Mouse (Mus musculus) kidney, adult 9 months (tissue): ENCODE measurements around the gene Itpr3.

Source experiments
- DNase-seq: peaks from one replicate; pipeline ENCODE4 v3.0.0; 2022

Gene Itpr3

GRCm38 (mm10) chr17:27056812-27057516 is at the start of gene Itpr3:
Itpr3 (plus strand) TSS chr17:27057304.
- DNase-seq, result peak; percentile 67

- DNase-seq, result no peak
Measured at GRCm38 (mm10) chr17:27008277-27008676, 48.8 kb upstream of the Itpr3 start.

GRCm38 (mm10) chr17:27011167-27011566 is 45.9 kb upstream of the Itpr3 start:
- DNase-seq, result no peak

- no peak for DNase-seq
Measured at GRCm38 (mm10) chr17:27011998-27012672, 45.0 kb upstream of the Itpr3 start.

- no peak for DNase-seq
Measured at GRCm38 (mm10) chr17:27012909-27013308, 44.2 kb upstream of the Itpr3 start.

GRCm38 (mm10) chr17:27017564-27018499 is 39.3 kb upstream of the Itpr3 start:
- peak; percentile 92 for DNase-seq

- DNase-seq, result no peak
Measured at GRCm38 (mm10) chr17:27018555-27019196, 38.4 kb upstream of the Itpr3 start.

GRCm38 (mm10) chr17:27021076-27021475 is 36.0 kb upstream of the Itpr3 start:
- DNase-seq, result no peak

GRCm38 (mm10) chr17:27021736-27022135 is 35.4 kb upstream of the Itpr3 start:
- no peak for DNase-seq

GRCm38 (mm10) chr17:27023342-27023741 is 33.8 kb upstream of the Itpr3 start:
- no peak for DNase-seq

GRCm38 (mm10) chr17:27025326-27025902 is 31.7 kb upstream of the Itpr3 start:
- DNase-seq, result no peak

GRCm38 (mm10) chr17:27025951-27026350 is 31.2 kb upstream of the Itpr3 start:
- DNase-seq, result no peak

- DNase-seq, result peak; percentile 61
Measured at GRCm38 (mm10) chr17:27027460-27028283, 29.4 kb upstream of the Itpr3 start.

GRCm38 (mm10) chr17:27028284-27028795 is 28.8 kb upstream of the Itpr3 start:
- DNase-seq, result peak; percentile 94

- DNase-seq, result no peak
Measured at GRCm38 (mm10) chr17:27028909-27029308, 28.2 kb upstream of the Itpr3 start, which contains the start of gene Bak1. Bak1 (minus strand) TSS chr17:27029009.

GRCm38 (mm10) chr17:27029431-27029830 is 27.7 kb upstream of the Itpr3 start:
- DNase-seq, result no peak

GRCm38 (mm10) chr17:27030896-27031295 is 26.2 kb upstream of the Itpr3 start:
- no peak for DNase-seq

- no peak for DNase-seq
Measured at GRCm38 (mm10) chr17:27032328-27032727, 24.8 kb upstream of the Itpr3 start.

GRCm38 (mm10) chr17:27032869-27033268 is 24.2 kb upstream of the Itpr3 start:
- peak; percentile 80 for DNase-seq

- no peak for DNase-seq
Measured at GRCm38 (mm10) chr17:27036465-27036864, 20.6 kb upstream of the Itpr3 start.
